Mouse (Mus musculus) gastrocnemius, adult 18-20 months (tissue): ENCODE measurements around the gene Plekhg5. TPM values are rescaled to one million over a fixed set of nuclear protein-coding genes. Genes with fewer than 3 reads are reported as not detected.
A peak's percentile ranks its signal among the peaks of the same experiment; 100 is the strongest.
"Not testable (repeated sequence)": the region's sequence is repeated elsewhere in the genome, so short reads cannot be mapped to it uniquely, and the experiment has no call there.

Source experiments
- DNase-seq: peaks from one replicate; pipeline ENCODE4 v3.0.0; 2021; ENCODE audit warnings: low spot score
- long read RNA-seq, 2 experiments: library from polyadenylated mRNA; stranded (forward); transcript quantifications; one replicate each; pipeline ENCODE4 v2.0.0; 2021
- total RNA-seq, 2 experiments: library from RNA; stranded (reverse); gene quantifications; 2 replicates each; pipeline ENCODE4 v1.2.3; 2021

Gene Plekhg5
- 1 to 10 TPM; 5.0 to 6.5 TPM for total RNA-seq
- long read RNA-seq, experiment 1, full-length matches to known transcripts, result 3 of 3 reads
- long read RNA-seq, experiment 1, partial matches to known transcripts, result 0 of 3 reads
- long read RNA-seq, experiment 1, other reads (novel, unspliced or antisense), result 0 of 3 reads
- long read RNA-seq, experiment 2, partial matches to known transcripts, result 2 of 3 reads
- long read RNA-seq, experiment 2, other reads (novel, unspliced or antisense), result 1 of 3 reads

GRCm38 (mm10) chr4:152072121-152072601 is at the start of gene Plekhg5:
Plekhg5 (plus strand) TSS chr4:152072498.
- peak; percentile 56 for DNase-seq

GRCm38 (mm10) chr4:152022506-152022905 is 49.8 kb upstream of the Plekhg5 start:
- no peak for DNase-seq

GRCm38 (mm10) chr4:152024525-152024924 is 47.8 kb upstream of the Plekhg5 start:
- DNase-seq, result no peak

- no peak for DNase-seq
Measured at GRCm38 (mm10) chr4:152026751-152027508, 45.4 kb upstream of the Plekhg5 start.

GRCm38 (mm10) chr4:152027524-152027923 is 44.8 kb upstream of the Plekhg5 start, which contains the start of gene Zbtb48:
Zbtb48 (minus strand) TSS chr4:152027671.
- peak; percentile 97 for DNase-seq

- DNase-seq, result no peak
Measured at GRCm38 (mm10) chr4:152028456-152028855, 43.8 kb upstream of the Plekhg5 start.

GRCm38 (mm10) chr4:152029087-152029486 is 43.2 kb upstream of the Plekhg5 start:
- no peak for DNase-seq

- no peak for DNase-seq
Measured at GRCm38 (mm10) chr4:152029997-152030396, 42.3 kb upstream of the Plekhg5 start.

- DNase-seq, result no peak
Measured at GRCm38 (mm10) chr4:152032922-152033321, 39.4 kb upstream of the Plekhg5 start.

- DNase-seq, result not testable (repeated sequence)
Measured at GRCm38 (mm10) chr4:152036464-152036863, 35.8 kb upstream of the Plekhg5 start.

- peak; percentile 53 for DNase-seq
Measured at GRCm38 (mm10) chr4:152038225-152038984, 33.9 kb upstream of the Plekhg5 start, which contains the start of gene Tas1r1. Tas1r1 (minus strand) TSS chr4:152038568.

- DNase-seq, result peak; percentile 93
Measured at GRCm38 (mm10) chr4:152038985-152039830, 33.1 kb upstream of the Plekhg5 start, which contains the start of gene Nol9. Nol9 (plus strand) TSS chr4:152039321.

- DNase-seq, result no peak
Measured at GRCm38 (mm10) chr4:152039831-152040310, 32.4 kb upstream of the Plekhg5 start.

- no peak for DNase-seq
Measured at GRCm38 (mm10) chr4:152041924-152042641, 30.2 kb upstream of the Plekhg5 start.

- no peak for DNase-seq
Measured at GRCm38 (mm10) chr4:152043171-152043570, 29.1 kb upstream of the Plekhg5 start.

- no peak for DNase-seq
Measured at GRCm38 (mm10) chr4:152044609-152045008, 27.7 kb upstream of the Plekhg5 start.

GRCm38 (mm10) chr4:152062390-152063110 is 9.7 kb upstream of the Plekhg5 start:
- peak; percentile 84 for DNase-seq

- DNase-seq, result no peak
Measured at GRCm38 (mm10) chr4:152067280-152067679, 5.0 kb upstream of the Plekhg5 start.

- DNase-seq, result peak; percentile 59
Measured at GRCm38 (mm10) chr4:152068166-152068724, 4.1 kb upstream of the Plekhg5 start.
